7 mouse cellular contexts compared by ENCODE assay signal in genomic region chr15:83664722-83665121, GRCm38 (mm10).
DNase-seq lines count a peak whose midpoint lies in the region; TF ChIP-seq lines count a peak whose summit lies in the region.

No protein-coding gene starts in this region.

- TF ChIP-seq CTCF in MEL (IDR thresholded peaks at IDR 0.05 in 2 of 3, conservative IDR thresholded peaks at IDR 0.05 in 1 of 3; ENCODE audit: control insufficient read depth in 1 of 3, insufficient read depth in 1 of 3, low read depth in 2 of 3, low read length in 3 of 3, poor library complexity in 1 of 3, severe bottlenecking in 1 of 3), result peak in 2 of 3 experiments; percentile 19 to 24; a peak in 2 of 6 replicates

- H3K27ac ChIP-seq in MEL (ENCODE audit: control insufficient read depth, low read depth, low read length), result no peak overlapping the region

- no peaks in the 10 kb centered on the region for H3K4me1 ChIP-seq in MEL (ENCODE audit: control insufficient read depth in 1 of 2, insufficient read depth in 2 of 2, low read length in 2 of 2)

- no peak for TF ChIP-seq EP300 in MEL (IDR thresholded peaks at IDR 0.05; ENCODE audit: low read depth in 1 of 2, low read length in 2 of 2)

- TF ChIP-seq RAD21 in MEL (IDR thresholded peaks at IDR 0.05; ENCODE audit: low read depth, low read length), result peak; percentile 15; the same call in 1 of the 2 replicates

- no peak overlapping the region for H3K9ac ChIP-seq in MEL (ENCODE audit: control insufficient read depth, low read depth, low read length, poor library complexity, severe bottlenecking)

- no peak overlapping the region for H3K4me3 ChIP-seq in MEL (ENCODE audit: control insufficient read depth in 1 of 2, insufficient read depth in 1 of 2, low read depth in 2 of 2, low read length in 2 of 2)

- TF ChIP-seq POLR2A in MEL (IDR thresholded peaks at IDR 0.05; ENCODE audit: control insufficient read depth in 1 of 2, insufficient read depth in 1 of 2, low read depth in 1 of 2, low read length in 2 of 2, poor library complexity in 1 of 2), result no peak

- no peaks in the 10 kb centered on the region for H3K79me2 ChIP-seq in MEL (ENCODE audit: control insufficient read depth, insufficient read depth, low read length, poor library complexity)

- intact Hi-C loops in heart, postnatal 14 days (cut with DNase I), result loop anchor here (1.0 kb wide), 2 partner anchors 63 to 95 kb away; no protein-coding TSS in a partner anchor

- no peaks in the 10 kb centered on the region for H3K9me3 ChIP-seq in MEL (replicated peaks; ENCODE audit: insufficient read depth, low read length)

- H3K27me3 ChIP-seq in MEL (ENCODE audit: control insufficient read depth in 1 of 2, insufficient read depth in 2 of 2, low read length in 2 of 2), result no peaks in the 10 kb centered on the region

- H3K36me3 ChIP-seq in MEL (ENCODE audit: control insufficient read depth in 1 of 2, insufficient read depth in 2 of 2, low read length in 2 of 2), result no peaks in the 10 kb centered on the region

- peak; percentile 8 for DNase-seq in MEL (ENCODE audit: low read depth, low spot score)
- peak; percentile 74 for DNase-seq in adrenal gland, adult 2 months
- peak; percentile 77 for DNase-seq in embryo, embryonic 10.5 days (ENCODE audit: low spot score)
- DNase-seq in heart, postnatal 14 days, result peak; percentile 76 to 81
- peak; percentile 12 to 44 for DNase-seq in layer of hippocampus, postnatal 25 days (ENCODE audit: extremely low spot score in 1 of 2, low spot score in 1 of 2)
- DNase-seq in mesoderm, embryonic 11.5 days (ENCODE audit: low read depth, low spot score), result peak; percentile 52
- peak; percentile 14 for DNase-seq in thymus, postnatal 25 days

TF ChIP-seq in MEL, 35 proteins besides CTCF, POLR2A, EP300 and RAD21:
- TF ChIP-seq SMC3 (IDR thresholded peaks at IDR 0.05; ENCODE audit: low read depth, low read length), result 0 out of 2 replicates have a peak, but pooled peaks have one; percentile 7
- no peak for TF ChIP-seq MYB (IDR thresholded peaks at IDR 0.05; ENCODE audit: low read depth, low read length)
- no peak for TF ChIP-seq MAFK (IDR thresholded peaks at IDR 0.05; ENCODE audit: borderline replicate concordance, low read depth, low read length)

Comparison
In these comparisons a context has a peak if more than half of its experiments do, and no peak if none do; other contexts are left out.
1. DNase-seq: peak in every context shown above with its lines; median percentile 78 in heart, postnatal 14 days; 77 in embryo, embryonic 10.5 days; 74 in adrenal gland, adult 2 months; 52 in mesoderm, embryonic 11.5 days; 28 in layer of hippocampus, postnatal 25 days; 14 in thymus, postnatal 25 days; 8 in MEL.